Mouse (Mus musculus) heart, postnatal 0 days (tissue): ENCODE measurements around the gene Tec.

Experiments used
- CTCF ChIP-seq: IDR thresholded peaks from 2 replicates; pipeline ENCODE4 v1.5.1; 2016; ENCODE audit warnings: antibody characterized with exemption, control low read depth, low read depth
- EP300 ChIP-seq: IDR thresholded peaks from 2 replicates; pipeline ENCODE4 v1.6.1; 2016; ENCODE audit warnings: antibody characterized with exemption, low read depth

GRCm38 (mm10) chr5:72832904-72833765 lies 35.1 kb downstream of the Tec start:
- TF ChIP-seq CTCF (no peak), EP300 (no peak)
